Mouse (Mus musculus) E14TG2a.4 (cell line): ENCODE results near the gene Pck1.

Experiments
- CTCF ChIP-seq: conservative IDR thresholded peaks from 2 replicates; pipeline ENCODE4 v1.5.1; 2014; ENCODE audit warnings: low read length
- NANOG ChIP-seq: IDR thresholded peaks from 2 replicates; pipeline ENCODE4 v1.6.1; 2014; ENCODE audit warnings: borderline replicate concordance, low read length, mixed read lengths
- POU5F1 ChIP-seq: IDR thresholded peaks from 2 replicates; pipeline ENCODE4 v1.6.1; 2014; ENCODE audit warnings: low read length, borderline replicate concordance

DNA sequence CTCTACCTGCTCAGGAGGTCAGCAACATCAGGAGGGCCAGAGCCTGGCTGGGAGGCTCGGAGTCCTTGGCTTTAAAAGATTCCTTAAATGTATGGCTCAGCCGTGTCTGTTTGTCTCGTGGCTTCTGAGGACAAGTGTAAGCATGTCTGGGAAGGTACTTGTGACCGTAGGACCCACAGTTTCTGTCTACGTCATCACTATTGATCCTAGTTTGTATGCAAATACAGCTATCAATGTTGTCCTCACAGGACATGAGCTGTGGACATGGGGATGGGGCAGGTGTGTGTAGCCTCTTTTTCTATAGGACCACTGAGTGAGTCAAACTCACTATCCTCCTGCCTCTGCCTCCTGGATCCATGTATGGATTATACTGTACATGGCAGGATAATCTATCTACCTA is 4.8 kb upstream of the Pck1 start:
- no peak for TF ChIP-seq CTCF
- no peak for TF ChIP-seq POU5F1
- TF ChIP-seq NANOG, result no peak
